Mouse (Mus musculus) lung, postnatal 10 days (tissue): ENCODE results near the gene Nob1.

ENCODE experiments used
- DNase-seq: peaks from one replicate; pipeline ENCODE4 v3.0.0; 2021

The Nob1 gene

GRCm38 (mm10) chr8:107385063-107385462 is 39.8 kb downstream of the Nob1 start:
- DNase-seq, result no peak

- no peak for DNase-seq
Observed at GRCm38 (mm10) chr8:107384651-107385050, 40.2 kb downstream of the Nob1 start.

- DNase-seq, result no peak
Observed at GRCm38 (mm10) chr8:107382898-107383297, 42.0 kb downstream of the Nob1 start.

GRCm38 (mm10) chr8:107381666-107382065 is 43.2 kb downstream of the Nob1 start:
- no peak for DNase-seq

GRCm38 (mm10) chr8:107380734-107381133 is 44.1 kb downstream of the Nob1 start:
- DNase-seq, result no peak

- DNase-seq, result no peak
Observed at GRCm38 (mm10) chr8:107377346-107377745, 47.5 kb downstream of the Nob1 start.

- no peak for DNase-seq
Observed at GRCm38 (mm10) chr8:107370311-107370710, 54.5 kb downstream of the Nob1 start.
